Mouse (Mus musculus) kidney, embryonic 14.5 days (tissue): ENCODE measurements around the gene Dnhd1. TPM values are rescaled to one million over a fixed set of nuclear protein-coding genes. Genes with fewer than 3 reads are reported as not detected.
A peak's percentile ranks its signal among the peaks of the same experiment; 100 is the strongest.

Experiments used
- ATAC-seq: fragments of 200-750 bp; cut with Nextera tagmentation; 2 replicates; pipeline ENCODE4 v1.8.0; 2017; ENCODE audit warnings: moderate number of reproducible peaks, mild to moderate bottlenecking, moderate TSS enrichment, moderate library complexity; ENCODE audit not compliant: low FRiP score, low TSS enrichment
- H3K27ac ChIP-seq: fragments of 300-500 bp; sonication (generic); 2 replicates; pipeline ENCODE4 v1.5.1; 2014; ENCODE audit warnings: low read depth, mild to moderate bottlenecking, low read length, moderate library complexity, mixed read lengths
- H3K27me3 ChIP-seq: fragments of 300-500 bp; sonication (generic); 2 replicates; pipeline ENCODE4 v1.6.1; 2014; ENCODE audit warnings: mild to moderate bottlenecking, low read length; ENCODE audit not compliant: control insufficient read depth, insufficient read depth
- H3K36me3 ChIP-seq: fragments of 300-500 bp; sonication (generic); 2 replicates; pipeline ENCODE4 v1.6.1; 2014; ENCODE audit warnings: low read length, mixed read lengths; ENCODE audit not compliant: control insufficient read depth, insufficient read depth
- H3K4me1 ChIP-seq: fragments of 300-500 bp; sonication (generic); 2 replicates; pipeline ENCODE4 v1.6.1; 2014; ENCODE audit warnings: low read length, mixed read lengths; ENCODE audit not compliant: control insufficient read depth, insufficient read depth
- H3K4me2 ChIP-seq: fragments of 300-500 bp; sonication (generic); replicated peaks from 2 replicates; pipeline ENCODE4 v1.6.1; 2014; ENCODE audit warnings: low read depth, mild to moderate bottlenecking, low read length
- H3K4me3 ChIP-seq: fragments of 300-500 bp; sonication (generic); 2 replicates; pipeline ENCODE4 v1.5.1; 2014; ENCODE audit warnings: mild to moderate bottlenecking, low read length
- H3K9ac ChIP-seq: fragments of 300-500 bp; sonication (generic); 2 replicates; pipeline ENCODE4 v1.6.1; 2014; ENCODE audit warnings: low read depth, mild to moderate bottlenecking, low read length, moderate library complexity
- H3K9me3 ChIP-seq: fragments of 300-500 bp; sonication (generic); 2 replicates; pipeline ENCODE4 v1.6.1; 2016; ENCODE audit warnings: low read length; ENCODE audit not compliant: control insufficient read depth
- WGBS: fragments of 180-500 bp; shearing (Covaris S2); extraction: QIAGEN DNeasy Blood & Tissue Kit; methylation state at CpG from one replicate; pipeline ENCODE4 v1.1.7; 2014; 5-methylcytosine and 5-hydroxymethylcytosine counted together
- polyA plus RNA-seq: library from polyadenylated mRNA; unstranded; fragments of >200 nt; fragmentation: Nextera tagmentation; extraction: Ambion mirVana; gene quantifications from 2 replicates; pipeline ENCODE4 v1.2.1, GENCODE M21; 2014

Dnhd1 gene
- polyA plus RNA-seq, 1 experiment from 2014 or later: 1.3 TPM

DNA sequence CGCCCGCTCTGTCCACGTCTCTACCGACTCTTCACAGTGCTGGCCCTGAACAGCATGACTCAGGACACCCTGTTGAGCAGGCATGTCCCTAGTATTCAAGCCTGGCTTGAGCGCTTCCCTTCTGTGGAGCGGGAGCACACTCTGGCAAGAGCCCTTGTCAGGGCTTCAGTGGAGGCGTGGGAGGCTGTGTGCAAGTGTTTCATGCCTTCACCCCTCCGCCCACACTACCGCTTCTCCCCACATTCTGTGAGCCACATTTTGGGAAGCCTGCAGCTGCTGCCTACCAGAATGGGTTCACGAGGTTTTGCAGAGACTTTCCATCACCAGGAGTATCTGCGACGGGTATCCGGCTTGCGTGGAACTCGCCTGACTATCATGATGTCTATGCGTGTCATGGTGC lies 52.6 kb downstream of the Dnhd1 start:
- no peaks in the 10 kb centered on the region for H3K9me3 ChIP-seq
- H3K27ac ChIP-seq: no peak overlapping the region
- 82% methylated on average over 16 of the region's 16 CpGs for WGBS
- H3K4me3 ChIP-seq: no peak overlapping the region
- H3K36me3 ChIP-seq: no peaks in the 10 kb centered on the region
- no peak overlapping the region for H3K9ac ChIP-seq
- no peaks in the 10 kb centered on the region for H3K27me3 ChIP-seq
- no peak overlapping the region for H3K4me2 ChIP-seq
- ATAC-seq: no peak
- no peaks in the 10 kb centered on the region for H3K4me1 ChIP-seq

DNA sequence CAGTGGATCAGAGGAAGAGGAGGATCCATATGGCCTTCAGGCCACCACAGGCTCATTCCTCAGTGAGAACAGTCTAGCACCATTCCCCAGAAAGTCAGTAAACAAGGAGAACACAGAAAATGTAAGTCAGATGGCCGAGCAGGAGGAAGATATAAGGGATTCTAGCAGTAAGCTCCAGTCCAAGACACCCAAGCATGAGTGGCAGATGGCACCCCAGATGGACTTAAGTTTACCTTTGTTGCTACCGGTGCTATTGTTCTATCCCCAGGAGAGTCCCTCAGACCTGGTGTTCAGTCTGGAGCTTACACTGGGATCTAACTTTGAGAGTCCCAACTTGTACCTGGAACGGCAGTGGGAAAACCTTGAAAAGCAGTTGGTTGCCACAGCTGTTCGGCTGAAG lies 53.2 kb downstream of the Dnhd1 start:
- no peak for ATAC-seq
- no peak overlapping the region for H3K4me3 ChIP-seq
- no peaks in the 10 kb centered on the region for H3K4me1 ChIP-seq
- no peaks in the 10 kb centered on the region for H3K27me3 ChIP-seq
- no peak overlapping the region for H3K27ac ChIP-seq
- no peak overlapping the region for H3K9ac ChIP-seq
- no peaks in the 10 kb centered on the region for H3K9me3 ChIP-seq
- 89% methylated on average over 4 of the region's 4 CpGs for WGBS
- H3K36me3 ChIP-seq: no peaks in the 10 kb centered on the region
- H3K4me2 ChIP-seq: no peak overlapping the region

DNA sequence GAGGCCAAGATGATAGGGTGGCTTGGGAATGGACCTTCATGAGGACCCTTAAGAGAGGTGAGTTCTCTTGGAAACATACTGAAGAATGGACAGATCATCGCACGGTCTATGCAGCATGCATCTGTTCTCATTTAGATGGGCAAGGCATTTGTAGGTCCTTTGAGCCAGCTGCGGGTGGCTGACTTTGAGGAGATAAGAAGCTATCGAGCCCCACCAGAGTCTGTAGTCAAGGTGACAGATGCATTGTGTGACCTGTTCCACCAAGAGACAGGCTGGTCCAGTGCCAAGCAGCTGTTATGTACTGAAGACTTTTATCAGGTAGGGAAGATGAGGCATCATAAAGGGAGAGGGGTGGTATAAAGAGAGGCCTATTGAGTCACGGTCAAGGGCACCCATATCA lies 58.1 kb downstream of the Dnhd1 start:
- WGBS: 91% methylated on average over 5 of the region's 5 CpGs
- H3K4me1 ChIP-seq: no peaks in the 10 kb centered on the region
- H3K9me3 ChIP-seq: no peaks in the 10 kb centered on the region
- no peak overlapping the region for H3K4me3 ChIP-seq
- no peaks in the 10 kb centered on the region for H3K36me3 ChIP-seq
- no peaks in the 10 kb centered on the region for H3K27me3 ChIP-seq
- no peak overlapping the region for H3K9ac ChIP-seq
- H3K4me2 ChIP-seq: no peak overlapping the region
- no peak overlapping the region for H3K27ac ChIP-seq
- no peak for ATAC-seq

DNA sequence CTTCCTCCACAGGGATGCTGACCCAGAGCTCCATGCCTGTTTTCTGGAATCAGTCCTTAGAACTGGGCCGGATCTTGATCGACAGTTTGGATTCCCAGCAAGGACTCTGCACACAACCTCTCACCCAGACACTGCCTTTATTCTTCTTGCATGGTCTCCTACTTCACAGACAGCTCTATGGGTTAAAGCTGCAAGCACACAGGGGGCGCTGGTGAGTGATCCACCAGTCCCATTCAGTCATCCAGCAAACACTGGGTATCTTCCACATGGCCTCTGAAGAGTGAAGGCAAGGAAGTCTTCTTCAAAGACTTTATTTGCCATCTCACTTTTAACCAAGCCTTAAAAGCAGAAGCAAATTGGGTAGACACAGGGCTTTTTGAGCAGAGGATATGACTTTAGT lies 64.7 kb downstream of the Dnhd1 start:
- H3K4me2 ChIP-seq: no peak overlapping the region
- no peaks in the 10 kb centered on the region for H3K27me3 ChIP-seq
- 62% methylated on average over 3 of the region's 3 CpGs for WGBS
- H3K9me3 ChIP-seq: no peaks in the 10 kb centered on the region
- H3K4me3 ChIP-seq: no peak overlapping the region
- H3K9ac ChIP-seq: no peak overlapping the region
- H3K36me3 ChIP-seq: no peaks in the 10 kb centered on the region
- no peak overlapping the region for H3K27ac ChIP-seq
- H3K4me1 ChIP-seq: no peaks in the 10 kb centered on the region
- no peak for ATAC-seq

DNA sequence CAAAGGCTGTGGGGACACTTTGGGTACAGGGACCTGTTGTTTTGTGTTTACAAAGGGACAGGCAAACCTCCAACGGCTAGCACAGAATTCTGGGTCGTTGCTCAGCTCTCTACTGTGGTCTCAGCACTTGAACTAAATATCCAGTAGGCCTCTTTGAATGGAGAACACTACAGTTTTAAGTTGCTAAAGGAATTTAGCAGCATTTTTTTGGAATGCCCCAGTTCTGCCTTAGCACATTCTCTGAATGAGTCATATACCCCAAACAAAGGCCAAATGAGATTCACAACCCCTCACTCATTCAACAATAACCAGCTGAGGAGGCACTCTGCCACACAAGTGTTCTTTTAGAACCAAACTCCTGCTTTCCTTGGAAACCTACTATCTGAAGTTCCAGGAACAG lies 71.3 kb downstream of the Dnhd1 start:
- WGBS: 71% methylated on average over 2 of the region's 2 CpGs
- H3K27me3 ChIP-seq: no peaks in the 10 kb centered on the region
- no peaks in the 10 kb centered on the region for H3K9me3 ChIP-seq
- no peak overlapping the region for H3K9ac ChIP-seq
- H3K4me2 ChIP-seq: no peak overlapping the region
- H3K27ac ChIP-seq: no peak overlapping the region
- no peak for ATAC-seq
- no peaks in the 10 kb centered on the region for H3K36me3 ChIP-seq
- H3K4me3 ChIP-seq: no peak overlapping the region
- no peaks in the 10 kb centered on the region for H3K4me1 ChIP-seq

DNA sequence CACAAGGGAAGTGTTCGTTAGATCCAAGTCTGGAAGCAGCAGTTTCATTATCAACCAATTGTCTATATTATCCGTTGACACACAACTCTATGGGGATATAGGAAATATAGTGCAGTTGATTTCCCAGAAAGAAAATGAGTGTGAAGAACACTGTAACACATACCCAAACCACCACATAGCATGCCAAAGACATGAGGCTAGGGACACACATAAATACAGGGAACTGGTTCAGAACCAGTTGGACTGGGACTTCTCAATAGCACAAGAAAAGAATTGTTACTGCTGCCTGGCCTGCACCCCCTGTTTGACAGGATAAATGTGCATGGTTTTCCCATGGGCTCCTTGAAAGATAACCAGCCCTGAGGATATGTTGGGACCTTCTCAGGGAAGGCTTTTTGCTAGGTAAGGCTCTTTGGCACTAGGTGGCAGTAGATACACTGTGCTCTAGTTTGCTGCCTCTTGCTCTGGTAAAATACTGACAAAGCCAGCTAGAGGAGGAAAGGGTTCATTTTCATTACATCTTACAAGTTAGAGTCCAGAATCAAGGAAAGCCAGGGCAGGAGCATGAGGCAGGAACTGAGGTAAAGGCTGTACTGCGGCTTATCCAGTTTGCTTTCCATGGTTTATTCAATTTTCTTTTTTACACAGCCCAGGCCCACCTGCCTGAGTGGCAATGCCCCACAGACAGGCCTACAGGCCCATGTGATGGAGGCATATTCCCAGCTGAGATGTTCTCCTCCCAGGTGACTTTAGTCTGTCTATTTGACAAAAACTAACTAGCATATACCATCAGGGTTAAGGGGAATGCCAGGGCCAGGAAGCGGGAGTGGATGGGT lies 75.7 kb downstream of the Dnhd1 start:
- H3K27ac ChIP-seq: no peak overlapping the region
- 77% methylated on average over 4 of the region's 4 CpGs for WGBS
- H3K9ac ChIP-seq: no peak overlapping the region
- ATAC-seq: peak; percentile 88
- H3K4me2 ChIP-seq: no peak overlapping the region
- peaks cover 25% of the 10 kb centered on the region; the same call in 1 of the 2 replicates for H3K36me3 ChIP-seq
- no peaks in the 10 kb centered on the region for H3K4me1 ChIP-seq
- H3K4me3 ChIP-seq: no peak overlapping the region
- H3K27me3 ChIP-seq: no peaks in the 10 kb centered on the region
- no peaks in the 10 kb centered on the region for H3K9me3 ChIP-seq

DNA sequence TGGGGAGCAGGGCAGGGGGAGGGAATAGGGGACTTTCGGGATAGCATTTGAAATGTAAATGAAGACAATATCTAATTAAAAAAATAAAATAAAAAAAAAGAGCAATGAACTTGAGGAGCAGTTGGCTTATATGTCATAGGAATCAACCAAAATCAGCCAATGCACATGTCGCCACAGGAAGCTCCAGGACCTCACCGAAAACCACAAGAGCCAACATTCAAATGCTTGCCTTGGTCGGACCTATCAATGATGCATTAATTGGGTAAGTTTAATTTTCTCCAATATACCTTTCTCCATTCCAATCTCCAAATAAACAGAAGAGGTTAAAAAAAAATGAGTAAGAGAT lies 76.3 kb downstream of the Dnhd1 start:
- Histone ChIP-seq H3K36me3 (peaks cover 30% of the 10 kb centered on the region), H3K4me1 (no peaks in the 10 kb centered on the region), H3K4me2 (no peak overlapping the region), H3K27ac (no peak overlapping the region), H3K9me3 (no peaks in the 10 kb centered on the region), H3K27me3 (no peaks in the 10 kb centered on the region), H3K9ac (no peak overlapping the region), H3K4me3 (no peak overlapping the region)
- 95% methylated on average over 4 of the region's 4 CpGs for WGBS
- ATAC-seq: peak; percentile 16; the same call in 1 of the 2 replicates

DNA sequence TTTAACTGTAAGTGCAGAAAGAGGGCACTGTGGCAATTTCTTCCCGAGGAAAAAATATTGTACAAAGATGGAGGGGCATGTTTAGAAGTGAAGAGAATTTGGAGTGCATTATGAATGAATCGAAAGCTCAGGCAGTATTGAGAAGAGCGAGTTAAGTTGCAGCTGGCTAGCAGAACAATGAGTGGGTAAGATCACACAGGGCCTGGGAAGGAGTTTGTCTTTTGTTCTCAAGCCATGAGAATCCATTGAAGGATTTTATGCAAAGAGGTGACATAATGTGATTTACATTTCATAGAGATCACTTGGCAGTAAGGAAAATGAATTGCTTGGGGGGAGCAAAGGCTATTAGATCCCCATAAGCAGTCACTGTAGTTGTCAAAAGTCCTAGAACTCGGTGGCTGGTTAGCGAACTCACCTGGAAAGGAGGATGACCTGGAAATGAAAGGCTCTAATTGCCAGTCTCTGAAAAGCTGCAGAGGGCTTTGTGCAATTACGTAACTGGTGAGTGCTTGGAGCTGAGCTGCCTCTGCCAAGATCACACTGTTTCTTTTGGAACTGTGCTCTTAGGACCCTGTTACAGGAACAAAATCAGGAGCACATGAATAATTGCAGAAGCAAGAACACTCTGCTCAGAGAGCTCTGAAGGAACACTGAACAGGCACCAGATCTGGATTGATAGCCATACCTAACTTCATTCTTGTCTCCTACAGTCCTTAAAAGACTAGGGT lies 78.2 kb downstream of the Dnhd1 start:
- Histone ChIP-seq H3K4me1 (no peaks in the 10 kb centered on the region), H3K4me2 (no peak overlapping the region), H3K9me3 (no peaks in the 10 kb centered on the region), H3K27me3 (no peaks in the 10 kb centered on the region), H3K4me3 (no peak overlapping the region), H3K27ac (no peak overlapping the region), H3K36me3 (peaks cover 49% of the 10 kb centered on the region), H3K9ac (no peak overlapping the region)
- no peak for ATAC-seq
- WGBS: 86% methylated on average over 6 of the region's 6 CpGs

DNA sequence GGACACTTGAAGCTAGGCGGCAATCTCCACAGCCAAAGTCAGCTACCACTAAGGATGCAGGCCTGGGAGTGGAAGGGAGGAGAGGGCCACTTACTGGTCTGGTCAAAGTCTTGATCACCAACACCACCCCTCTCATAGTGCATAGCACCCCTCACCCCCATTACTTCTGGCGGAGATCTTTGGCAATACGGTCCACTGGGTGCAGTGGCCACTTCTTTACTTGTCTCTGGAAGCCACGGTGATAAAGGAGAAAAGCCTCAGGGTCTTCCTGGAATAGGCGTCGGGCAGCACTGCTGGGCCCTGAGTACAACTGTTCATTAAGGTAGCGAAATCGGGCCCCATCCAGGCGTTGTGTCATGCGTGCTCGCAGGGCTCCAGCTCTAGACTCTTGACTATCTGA lies 83.2 kb downstream of the Dnhd1 start:
- 94% methylated on average over 11 of the region's 11 CpGs for WGBS

More for the DNA sequence above, 83.2 kb downstream of the Dnhd1 start:
- no peaks in the 10 kb centered on the region for H3K9me3 ChIP-seq
- no peak for ATAC-seq
- H3K36me3 ChIP-seq: peaks cover 54% of the 10 kb centered on the region
- H3K4me1 ChIP-seq: peaks cover 17% of the 10 kb centered on the region
- H3K4me2 ChIP-seq: no peak overlapping the region
- no peak overlapping the region for H3K27ac ChIP-seq
- H3K4me3 ChIP-seq: no peak overlapping the region
- no peaks in the 10 kb centered on the region for H3K27me3 ChIP-seq
- no peak overlapping the region for H3K9ac ChIP-seq
